Mouse (Mus musculus): Measurements from ENCODE around the gene Mmp10. TPM values are rescaled to one million over a fixed set of nuclear protein-coding genes. Genes with fewer than 3 reads are reported as not detected.

The Mmp10 gene
- total RNA-seq (2014; rRNA removed) (not detected in 2 replicates), polyA plus RNA-seq (2015; fragmentation: Nextera tagmentation; extraction: Ambion mirVana) (not detected in 2 replicates)

- Histone ChIP-seq H3K4me3 (ENCODE audit: low read length) (no peak within 1 kb of the TSS), H3K36me3 (ENCODE audit: insufficient read depth, low read length) (no peaks in the 10 kb centered on the region), H3K9me3 (ENCODE audit: low read length) (no peaks in the 10 kb centered on the region), H3K4me2 (ENCODE audit: low read depth, low read length) (no peak within 1 kb of the TSS), H3K27me3 (ENCODE audit: insufficient read depth, low read length) (no peaks in the 10 kb centered on the region), H3K4me1 (ENCODE audit: insufficient read depth, low read length) (no peaks in the 10 kb centered on the region), H3K27ac (no peak within 1 kb of the TSS), H3K9ac (replicated peaks; ENCODE audit: low read length) (no peak within 1 kb of the TSS)
- no peak for TF ChIP-seq CTCF (IDR thresholded peaks at IDR 0.05; ENCODE audit: low read depth)
- WGBS, result 92% methylated on average over 3 of the region's 3 CpGs
- DNase-seq (ENCODE audit: low spot score) (no peak), ATAC-seq (no peak)
Measured at GRCm38 (mm10) chr9:7502051-7502450, at the start of gene Mmp10. Mmp10 (plus strand) TSS chr9:7502352.

DNA sequence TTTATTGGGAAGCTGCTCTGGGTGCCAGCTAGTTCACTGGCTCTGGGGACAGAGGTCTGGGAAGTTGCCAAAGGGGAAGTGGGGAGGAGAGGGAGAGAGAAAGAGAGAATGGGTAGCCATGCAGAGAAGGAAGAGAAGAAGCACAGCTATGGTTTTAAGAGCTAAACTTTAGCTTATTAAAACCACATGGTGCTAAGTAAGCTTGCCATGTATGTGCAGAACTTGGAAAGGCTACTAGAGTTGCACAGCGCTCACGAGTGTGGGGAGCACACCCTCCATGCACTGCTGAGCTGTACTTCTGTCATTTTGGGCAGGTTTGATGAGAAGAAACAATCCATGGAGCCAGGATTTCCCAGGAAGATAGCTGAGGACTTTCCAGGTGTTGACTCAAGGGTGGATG lies 48.9 kb upstream of the Mmp10 start:
- WGBS, result 88% methylated on average over 2 of the region's 2 CpGs
- no peak for ATAC-seq
- no peak overlapping the region for H3K4me3 ChIP-seq (ENCODE audit: low read length)
- no peak for TF ChIP-seq CTCF (IDR thresholded peaks at IDR 0.05; ENCODE audit: low read depth)
- H3K9ac ChIP-seq (replicated peaks; ENCODE audit: low read length), result no peak overlapping the region
- H3K36me3 ChIP-seq (ENCODE audit: insufficient read depth, low read length), result no peaks in the 10 kb centered on the region
- no peak overlapping the region for H3K27ac ChIP-seq
- no peak for DNase-seq (ENCODE audit: low spot score)
- H3K27me3 ChIP-seq (ENCODE audit: insufficient read depth, low read length), result no peaks in the 10 kb centered on the region
- no peak overlapping the region for H3K4me2 ChIP-seq (ENCODE audit: low read depth, low read length)
- no peaks in the 10 kb centered on the region for H3K4me1 ChIP-seq (ENCODE audit: insufficient read depth, low read length)
- H3K9me3 ChIP-seq (ENCODE audit: low read length), result no peaks in the 10 kb centered on the region

- no peak overlapping the region for H3K4me2 ChIP-seq (ENCODE audit: low read depth, low read length)
- H3K4me3 ChIP-seq (ENCODE audit: low read length), result no peak overlapping the region
- H3K27ac ChIP-seq, result no peak overlapping the region
Measured at GRCm38 (mm10) chr9:7470262-7470661, 31.9 kb upstream of the Mmp10 start.

GRCm38 (mm10) chr9:7483684-7484394 lies 18.3 kb upstream of the Mmp10 start:
- ATAC-seq, result no peak
- H3K9me3 ChIP-seq (ENCODE audit: low read length), result no peaks in the 10 kb centered on the region
- no peaks in the 10 kb centered on the region for H3K4me1 ChIP-seq (ENCODE audit: insufficient read depth, low read length)
- no peak for TF ChIP-seq CTCF (IDR thresholded peaks at IDR 0.05; ENCODE audit: low read depth)
- H3K36me3 ChIP-seq (ENCODE audit: insufficient read depth, low read length), result no peaks in the 10 kb centered on the region
- 75% methylated on average over 5 of the region's 5 CpGs for WGBS
- no peaks in the 10 kb centered on the region for H3K27me3 ChIP-seq (ENCODE audit: insufficient read depth, low read length)
- H3K4me3 ChIP-seq (ENCODE audit: low read length), result no peak overlapping the region
- H3K9ac ChIP-seq (replicated peaks; ENCODE audit: low read length), result no peak overlapping the region
- no peak overlapping the region for H3K27ac ChIP-seq
- DNase-seq (ENCODE audit: low spot score), result no peak
- no peak overlapping the region for H3K4me2 ChIP-seq (ENCODE audit: low read depth, low read length)

More at GRCm38 (mm10) chr9:7470262-7470661, 31.9 kb upstream of the Mmp10 start:
- Histone ChIP-seq H3K4me1 (ENCODE audit: insufficient read depth, low read length) (no peaks in the 10 kb centered on the region), H3K27me3 (ENCODE audit: insufficient read depth, low read length) (no peaks in the 10 kb centered on the region), H3K9ac (replicated peaks; ENCODE audit: low read length) (no peak overlapping the region), H3K36me3 (ENCODE audit: insufficient read depth, low read length) (no peaks in the 10 kb centered on the region), H3K9me3 (ENCODE audit: low read length) (no peaks in the 10 kb centered on the region)
- WGBS, result 70% methylated on average over 1 of the region's 1 CpGs
- TF ChIP-seq CTCF (IDR thresholded peaks at IDR 0.05; ENCODE audit: low read depth), result no peak
- DNase-seq (ENCODE audit: low spot score) (no peak), ATAC-seq (no peak)

DNA sequence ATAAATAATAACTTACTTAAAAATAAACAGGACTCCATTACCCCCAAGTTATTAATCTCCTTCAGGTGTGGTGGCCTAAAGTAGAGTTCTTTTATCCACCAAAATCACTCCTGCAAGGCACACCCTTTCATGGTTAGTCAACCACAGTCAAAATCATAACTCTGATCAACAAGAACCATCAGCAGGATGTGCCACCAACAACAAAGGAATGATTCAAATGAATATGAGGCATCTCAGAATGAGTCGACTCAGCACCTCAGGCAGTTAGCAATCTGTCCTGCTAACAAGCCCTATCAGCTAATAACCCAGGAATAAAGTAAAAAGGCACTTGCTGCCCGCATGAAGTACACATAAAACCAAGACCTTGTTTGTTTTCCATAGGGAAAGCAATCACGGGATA lies 1.0 kb upstream of the Mmp10 start:
- no peak overlapping the region for H3K27ac ChIP-seq
- 81% methylated on average over 3 of the region's 3 CpGs for WGBS
- TF ChIP-seq CTCF (IDR thresholded peaks at IDR 0.05; ENCODE audit: low read depth), result no peak

GRCm38 (mm10) chr9:7507321-7507876 lies 5.2 kb downstream of the Mmp10 start:
- H3K27ac ChIP-seq, result no peak overlapping the region
- no peaks in the 10 kb centered on the region for H3K9me3 ChIP-seq (ENCODE audit: low read length)
- no peaks in the 10 kb centered on the region for H3K36me3 ChIP-seq (ENCODE audit: insufficient read depth, low read length)
- ATAC-seq (no peak), DNase-seq (ENCODE audit: low spot score) (no peak)
- no peaks in the 10 kb centered on the region for H3K4me1 ChIP-seq (ENCODE audit: insufficient read depth, low read length)
- H3K4me2 ChIP-seq (ENCODE audit: low read depth, low read length), result no peak overlapping the region
- no peak overlapping the region for H3K4me3 ChIP-seq (ENCODE audit: low read length)
- TF ChIP-seq CTCF (IDR thresholded peaks at IDR 0.05; ENCODE audit: low read depth), result no peak
- H3K9ac ChIP-seq (replicated peaks; ENCODE audit: low read length), result no peak overlapping the region
- 81% methylated on average over 7 of the region's 7 CpGs for WGBS
- H3K27me3 ChIP-seq (ENCODE audit: insufficient read depth, low read length), result no peaks in the 10 kb centered on the region

More for the DNA sequence above, 1.0 kb upstream of the Mmp10 start:
- Histone ChIP-seq H3K27me3 (ENCODE audit: insufficient read depth, low read length) (no peaks in the 10 kb centered on the region), H3K4me1 (ENCODE audit: insufficient read depth, low read length) (no peaks in the 10 kb centered on the region), H3K4me2 (ENCODE audit: low read depth, low read length) (no peak overlapping the region), H3K4me3 (ENCODE audit: low read length) (no peak overlapping the region), H3K9ac (replicated peaks; ENCODE audit: low read length) (no peak overlapping the region), H3K36me3 (ENCODE audit: insufficient read depth, low read length) (no peaks in the 10 kb centered on the region), H3K9me3 (ENCODE audit: low read length) (no peaks in the 10 kb centered on the region)
- no peak for ATAC-seq
- DNase-seq (ENCODE audit: low spot score), result no peak
